Mouse (Mus musculus) heart, embryonic 12.5 days (tissue): ENCODE measurements around the gene Scrn3. TPM values are rescaled to one million over a fixed set of nuclear protein-coding genes. Genes with fewer than 3 reads are reported as not detected.

ENCODE experiments used
- ATAC-seq: fragments of 200-750 bp; cut with Nextera tagmentation; 2 replicates; pipeline ENCODE4 v1.8.0; 2017; ENCODE audit warnings: moderate TSS enrichment, moderate library complexity; ENCODE audit not compliant: insufficient number of reproducible peaks, low FRiP score
- H3K27ac ChIP-seq: fragments of 300-500 bp; sonication (generic); 2 replicates; pipeline ENCODE4 v1.5.1; 2016; ENCODE audit warnings: mild to moderate bottlenecking, moderate library complexity; ENCODE audit not compliant: poor library complexity, severe bottlenecking
- H3K27me3 ChIP-seq: fragments of 300-500 bp; sonication (generic); replicated peaks from 2 replicates; pipeline ENCODE4 v1.6.1; 2016; ENCODE audit warnings: mild to moderate bottlenecking, moderate library complexity
- H3K36me3 ChIP-seq: fragments of 300-500 bp; sonication (generic); 2 replicates; pipeline ENCODE4 v1.6.1; 2016; ENCODE audit warnings: mild to moderate bottlenecking, moderate library complexity
- H3K4me1 ChIP-seq: fragments of 300-500 bp; sonication (generic); replicated peaks from 2 replicates; pipeline ENCODE4 v1.6.1; 2016; ENCODE audit warnings: mild to moderate bottlenecking
- H3K4me2 ChIP-seq: fragments of 300-500 bp; sonication (generic); 2 replicates; pipeline ENCODE4 v1.6.1; 2016; ENCODE audit warnings: mild to moderate bottlenecking, moderate library complexity
- H3K4me3 ChIP-seq: fragments of 300-500 bp; sonication (generic); 2 replicates; pipeline ENCODE4 v1.5.1; 2016; ENCODE audit warnings: mild to moderate bottlenecking
- H3K9ac ChIP-seq: fragments of 300-500 bp; sonication (generic); 2 replicates; pipeline ENCODE4 v1.6.1; 2016; ENCODE audit warnings: mild to moderate bottlenecking, moderate library complexity
- H3K9me3 ChIP-seq: fragments of 300-500 bp; sonication (generic); replicated peaks from 2 replicates; pipeline ENCODE4 v1.6.1; 2016; ENCODE audit warnings: mild to moderate bottlenecking, moderate library complexity
- WGBS: fragments of 180-500 bp; shearing (Covaris S2); methylation state at CpG from one replicate; pipeline ENCODE4 v1.1.7; 2016; 5-methylcytosine and 5-hydroxymethylcytosine counted together
- polyA plus RNA-seq: library from polyadenylated mRNA; unstranded; fragments of >200 nt; fragmentation: Nextera tagmentation; extraction: Ambion mirVana; gene quantifications from 2 replicates; pipeline ENCODE4 v1.2.1, GENCODE M21; 2016

Scrn3 gene
- polyA plus RNA-seq, 1 experiment from 2014 or later: 14.9 TPM

DNA sequence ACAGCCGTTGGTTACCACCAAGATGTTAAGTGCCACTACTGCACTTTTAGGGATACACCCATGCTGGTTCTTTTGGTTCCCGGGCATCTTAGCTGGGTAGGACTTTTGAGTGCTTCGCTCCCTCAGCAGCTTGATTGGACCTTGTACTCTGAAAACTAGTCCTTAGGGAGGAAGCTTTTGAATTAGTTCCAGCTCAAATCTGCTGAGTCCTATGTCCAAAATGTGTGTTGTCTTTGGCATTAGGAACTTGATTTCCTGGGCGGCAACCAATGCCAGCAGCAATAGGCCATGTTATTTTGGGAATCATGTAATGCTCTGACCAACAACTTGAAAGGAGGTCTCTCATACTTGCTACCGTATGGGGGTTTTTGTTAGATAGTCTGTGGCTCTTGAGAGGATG, 13.5 kb downstream of the Scrn3 start:
- Histone ChIP-seq H3K4me2 (no peak overlapping the region), H3K9ac (no peak overlapping the region), H3K4me3 (no peak overlapping the region), H3K27me3 (no peaks in the 10 kb centered on the region), H3K4me1 (no peaks in the 10 kb centered on the region), H3K27ac (no peak overlapping the region), H3K36me3 (peaks cover 7% of the 10 kb centered on the region; the same call in 1 of the 2 replicates), H3K9me3 (no peaks in the 10 kb centered on the region)
- no peak for ATAC-seq
- 84% methylated on average over 5 of the region's 5 CpGs for WGBS

DNA sequence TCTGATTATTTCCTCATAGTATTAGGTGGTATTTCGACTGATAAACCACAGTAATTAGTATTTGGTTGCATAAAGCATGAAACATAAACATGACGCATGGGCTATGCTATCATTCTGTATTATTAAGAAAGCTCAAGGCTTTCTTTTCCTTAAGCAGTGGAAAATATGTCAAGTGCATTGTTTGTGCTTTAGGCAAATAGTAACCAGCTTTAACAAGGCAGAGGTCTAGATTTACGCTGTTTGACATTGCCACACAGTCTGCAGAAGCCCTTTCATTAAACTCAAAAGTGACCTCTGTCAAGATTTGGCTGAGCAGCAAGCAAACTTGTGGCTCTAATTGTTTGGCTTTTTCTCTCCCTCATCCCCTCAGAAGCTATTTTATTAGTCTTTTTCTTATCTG, 23.5 kb downstream of the Scrn3 start:
- H3K9ac ChIP-seq: no peak overlapping the region
- no peak overlapping the region for H3K4me3 ChIP-seq
- H3K27ac ChIP-seq: no peak overlapping the region
- 86% methylated on average over 3 of the region's 3 CpGs for WGBS
- no peak for ATAC-seq
- no peaks in the 10 kb centered on the region for H3K4me1 ChIP-seq
- H3K36me3 ChIP-seq: peaks cover 4% of the 10 kb centered on the region; the same call in 1 of the 2 replicates
- H3K4me2 ChIP-seq: no peak overlapping the region
- no peaks in the 10 kb centered on the region for H3K27me3 ChIP-seq
- no peaks in the 10 kb centered on the region for H3K9me3 ChIP-seq

DNA sequence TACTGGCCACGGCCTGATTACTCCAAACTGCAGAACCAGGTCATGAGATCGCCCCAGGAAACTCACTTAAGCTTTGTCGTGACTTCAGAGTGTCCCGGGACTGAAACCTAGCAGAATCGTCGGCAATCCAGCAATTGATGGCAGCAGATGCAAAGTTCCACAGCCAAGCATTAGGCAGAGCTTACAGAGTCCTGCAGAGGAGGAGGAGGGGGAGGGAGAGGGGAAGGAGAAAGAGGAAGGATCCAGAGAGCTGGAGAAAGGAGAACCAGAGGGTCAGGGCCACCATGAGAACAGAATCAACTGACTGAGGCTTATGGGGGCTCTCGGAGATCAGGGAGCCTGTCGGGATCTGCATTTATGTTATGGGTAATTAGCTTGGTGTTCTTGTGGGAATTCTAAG, 26.0 kb downstream of the Scrn3 start:
- Histone ChIP-seq H3K4me2 (no peak overlapping the region), H3K9me3 (no peaks in the 10 kb centered on the region), H3K4me3 (no peak overlapping the region), H3K4me1 (no peaks in the 10 kb centered on the region), H3K36me3 (peaks cover 4% of the 10 kb centered on the region; the same call in 1 of the 2 replicates), H3K9ac (no peak overlapping the region), H3K27me3 (no peaks in the 10 kb centered on the region), H3K27ac (no peak overlapping the region)
- WGBS: 67% methylated on average over 8 of the region's 8 CpGs
- no peak for ATAC-seq

DNA sequence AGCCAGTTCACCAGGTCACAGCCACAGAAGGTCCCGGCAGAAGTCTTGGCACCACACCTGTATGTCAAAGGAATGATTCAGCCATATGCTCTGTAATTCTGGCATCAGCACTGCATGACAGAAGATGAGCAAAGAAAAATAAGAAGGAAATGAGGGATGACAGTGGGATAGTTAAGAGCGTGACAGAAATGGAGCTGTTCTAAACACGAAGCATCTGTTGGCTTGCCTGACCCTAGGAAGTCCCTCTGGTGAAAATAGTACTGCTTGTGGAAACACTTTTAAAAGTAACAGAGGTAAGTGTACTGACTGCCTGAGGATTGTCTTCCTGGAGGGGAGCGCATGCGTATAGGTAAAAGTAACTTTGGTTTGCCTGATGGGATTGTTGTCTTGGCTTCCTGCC, 31.3 kb downstream of the Scrn3 start:
- Histone ChIP-seq H3K4me3 (no peak overlapping the region), H3K27ac (no peak overlapping the region), H3K36me3 (no peaks in the 10 kb centered on the region), H3K9me3 (no peaks in the 10 kb centered on the region), H3K9ac (no peak overlapping the region), H3K4me1 (no peaks in the 10 kb centered on the region), H3K4me2 (no peak overlapping the region), H3K27me3 (no peaks in the 10 kb centered on the region)
- no peak for ATAC-seq
- WGBS: 80% methylated on average over 5 of the region's 5 CpGs

DNA sequence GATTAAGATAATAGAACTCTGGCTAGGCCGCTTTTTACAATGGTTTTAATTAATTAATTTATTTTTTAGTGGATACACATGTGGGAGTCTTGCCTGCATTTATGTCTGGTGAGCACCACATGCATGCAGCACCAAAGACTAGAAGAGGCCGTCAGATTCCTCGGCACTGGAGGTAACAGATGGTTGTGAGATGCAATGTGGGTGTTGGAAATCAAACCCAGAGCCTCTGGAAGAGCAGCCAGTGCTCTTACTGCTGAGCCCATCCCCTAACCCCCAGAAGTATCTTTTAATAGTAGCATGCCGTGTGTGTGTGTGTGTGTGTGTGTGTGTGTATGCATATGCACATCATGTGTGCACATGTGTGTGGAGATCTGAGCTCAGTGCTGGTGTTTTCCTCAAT, 32.8 kb downstream of the Scrn3 start:
- H3K9me3 ChIP-seq: no peaks in the 10 kb centered on the region
- 84% methylated on average over 4 of the region's 4 CpGs for WGBS
- H3K4me1 ChIP-seq: no peaks in the 10 kb centered on the region
- no peak overlapping the region for H3K9ac ChIP-seq
- no peak overlapping the region for H3K4me2 ChIP-seq
- no peak overlapping the region for H3K27ac ChIP-seq
- H3K27me3 ChIP-seq: no peaks in the 10 kb centered on the region
- ATAC-seq: no peak
- H3K36me3 ChIP-seq: no peaks in the 10 kb centered on the region
- no peak overlapping the region for H3K4me3 ChIP-seq

DNA sequence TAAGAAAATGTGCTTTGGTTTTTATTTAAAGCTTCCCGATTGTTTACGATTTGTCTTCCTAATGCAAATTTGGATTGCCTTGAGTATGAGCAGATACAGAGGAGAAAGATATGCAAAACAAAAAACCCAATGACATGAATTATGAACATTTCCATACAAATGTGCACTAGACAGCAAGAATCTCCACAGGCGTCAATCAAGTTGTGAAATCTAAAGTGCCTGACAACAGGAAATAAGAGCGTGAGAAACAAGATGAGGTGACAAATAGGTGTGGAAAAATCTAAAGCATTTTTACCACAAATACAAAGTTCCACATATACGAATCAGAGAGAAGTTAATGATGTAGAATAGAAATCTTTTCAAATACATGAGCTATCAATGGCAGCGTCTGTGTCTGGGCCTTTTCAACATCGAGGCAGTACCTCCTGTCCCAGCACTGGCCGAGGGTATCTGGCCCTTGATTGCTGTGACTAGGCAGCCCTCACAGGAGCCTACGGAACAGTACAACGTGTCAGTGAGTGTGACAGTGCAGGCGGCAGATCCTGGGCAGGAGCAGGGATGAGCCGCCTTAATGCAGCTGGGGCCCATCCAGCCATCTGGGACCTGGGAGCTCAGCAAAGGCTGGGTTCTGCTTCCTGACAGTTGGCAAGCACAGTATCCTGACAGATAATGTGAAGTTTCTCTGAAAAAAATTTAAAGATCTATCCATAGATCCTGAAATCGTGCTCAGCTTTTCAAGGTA, 34.1 kb downstream of the Scrn3 start:
- H3K4me3 ChIP-seq: no peak overlapping the region
- H3K4me2 ChIP-seq: no peak overlapping the region
- ATAC-seq: no peak
- H3K4me1 ChIP-seq: 0 out of 2 replicates have a peak, but pooled peaks cover 1% of the 10 kb centered on the region
- 50% methylated on average over 13 of the region's 13 CpGs for WGBS
- H3K27ac ChIP-seq: no peak overlapping the region
- no peaks in the 10 kb centered on the region for H3K27me3 ChIP-seq
- no peaks in the 10 kb centered on the region for H3K36me3 ChIP-seq
- H3K9ac ChIP-seq: no peak overlapping the region
- no peaks in the 10 kb centered on the region for H3K9me3 ChIP-seq

DNA sequence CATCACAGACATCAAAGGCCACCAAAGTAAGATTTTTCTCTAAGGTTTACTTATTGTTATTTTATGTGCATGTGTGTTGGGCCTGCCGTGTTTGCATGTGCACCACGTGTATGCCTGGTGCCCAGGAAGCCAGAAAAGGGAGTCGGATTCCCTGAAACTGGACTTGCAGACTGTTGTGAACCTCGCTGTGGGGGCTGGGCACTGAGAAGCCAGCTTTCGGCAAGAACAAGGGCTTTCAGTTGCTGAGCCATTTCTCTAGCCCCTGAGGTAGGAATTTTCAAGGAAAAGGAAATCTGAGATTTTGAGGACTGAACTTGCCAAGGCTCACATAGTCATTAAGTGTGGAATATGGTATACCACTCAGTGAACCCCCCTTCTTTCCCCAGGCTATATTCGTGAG, 34.7 kb downstream of the Scrn3 start:
- H3K36me3 ChIP-seq: no peaks in the 10 kb centered on the region
- no peak overlapping the region for H3K27ac ChIP-seq
- no peak overlapping the region for H3K9ac ChIP-seq
- WGBS: 67% methylated on average over 6 of the region's 6 CpGs
- no peak overlapping the region for H3K4me3 ChIP-seq
- H3K4me2 ChIP-seq: no peak overlapping the region
- peaks cover 7% of the 10 kb centered on the region; the same call in 1 of the 2 replicates for H3K4me1 ChIP-seq
- ATAC-seq: no peak
- no peaks in the 10 kb centered on the region for H3K27me3 ChIP-seq
- no peaks in the 10 kb centered on the region for H3K9me3 ChIP-seq

DNA sequence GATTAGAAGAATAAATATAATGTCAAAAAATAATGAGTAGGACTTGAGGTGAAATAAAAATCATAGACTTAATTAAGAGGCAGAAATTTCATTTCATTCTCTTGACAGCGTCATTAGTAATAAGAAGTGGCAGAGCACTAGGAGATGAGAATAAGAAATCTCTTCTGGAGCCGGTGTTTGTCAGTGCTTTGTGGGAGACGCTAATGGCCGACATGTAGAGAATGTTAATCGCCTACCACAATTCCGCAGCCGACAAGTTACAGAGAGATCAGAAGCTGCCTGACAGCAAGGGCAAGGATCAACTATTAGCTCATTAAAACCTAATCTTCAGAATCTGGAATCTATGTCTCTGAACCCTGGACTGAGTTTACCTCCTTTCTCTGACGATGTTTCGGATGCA, 35.4 kb downstream of the Scrn3 start:
- Histone ChIP-seq H3K4me3 (no peak overlapping the region), H3K9me3 (no peaks in the 10 kb centered on the region), H3K27ac (no peak overlapping the region), H3K36me3 (no peaks in the 10 kb centered on the region), H3K4me2 (no peak overlapping the region), H3K27me3 (no peaks in the 10 kb centered on the region), H3K4me1 (peaks cover 9% of the 10 kb centered on the region; the same call in 1 of the 2 replicates), H3K9ac (no peak overlapping the region)
- ATAC-seq: no peak
- WGBS: 67% methylated on average over 9 of the region's 9 CpGs

DNA sequence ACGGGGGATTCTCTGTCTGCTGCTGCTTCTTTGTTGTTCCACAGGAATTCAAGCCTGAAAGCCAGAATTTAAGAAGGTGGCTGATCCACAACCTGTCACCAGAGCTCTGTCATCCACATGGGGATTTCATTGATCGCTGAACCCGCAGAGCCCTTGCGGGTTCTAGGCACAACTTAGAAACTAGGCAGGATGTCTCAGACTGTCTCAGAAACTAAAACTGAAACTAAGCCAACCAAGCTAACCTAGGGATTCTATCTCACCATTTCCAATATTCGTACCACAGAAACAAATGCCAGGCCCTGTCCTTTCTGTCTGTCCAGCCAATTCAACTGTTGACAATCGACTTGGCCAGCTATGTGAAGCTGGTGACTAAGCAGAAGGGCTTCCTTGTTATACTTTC, 35.8 kb downstream of the Scrn3 start:
- Histone ChIP-seq H3K9ac (no peak overlapping the region), H3K27ac (no peak overlapping the region), H3K4me2 (no peak overlapping the region), H3K4me3 (no peak overlapping the region), H3K36me3 (no peaks in the 10 kb centered on the region), H3K27me3 (no peaks in the 10 kb centered on the region), H3K4me1 (peaks cover 9% of the 10 kb centered on the region; the same call in 1 of the 2 replicates), H3K9me3 (no peaks in the 10 kb centered on the region)
- ATAC-seq: no peak
- WGBS: 89% methylated on average over 6 of the region's 6 CpGs

DNA sequence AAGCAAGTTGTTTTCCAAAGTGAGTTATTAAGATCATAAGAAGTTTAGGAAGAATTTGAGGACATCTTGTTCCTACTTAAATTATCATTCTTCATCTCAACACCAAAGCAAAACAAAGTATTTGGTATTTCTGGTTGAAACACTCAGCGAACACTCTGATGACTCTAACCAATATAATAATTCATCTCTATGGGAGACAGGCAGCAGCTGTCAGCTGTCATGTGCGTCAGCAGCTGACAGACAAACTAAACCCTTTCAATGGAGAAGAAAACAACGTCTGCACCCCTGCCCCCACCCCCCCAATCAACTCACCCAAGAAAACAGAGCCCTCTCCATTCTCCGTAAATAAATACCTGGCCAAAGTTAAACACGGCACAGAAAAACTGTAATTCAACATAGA, 39.1 kb downstream of the Scrn3 start:
- H3K4me2 ChIP-seq: peak overlapping the region; percentile 54

DNA sequence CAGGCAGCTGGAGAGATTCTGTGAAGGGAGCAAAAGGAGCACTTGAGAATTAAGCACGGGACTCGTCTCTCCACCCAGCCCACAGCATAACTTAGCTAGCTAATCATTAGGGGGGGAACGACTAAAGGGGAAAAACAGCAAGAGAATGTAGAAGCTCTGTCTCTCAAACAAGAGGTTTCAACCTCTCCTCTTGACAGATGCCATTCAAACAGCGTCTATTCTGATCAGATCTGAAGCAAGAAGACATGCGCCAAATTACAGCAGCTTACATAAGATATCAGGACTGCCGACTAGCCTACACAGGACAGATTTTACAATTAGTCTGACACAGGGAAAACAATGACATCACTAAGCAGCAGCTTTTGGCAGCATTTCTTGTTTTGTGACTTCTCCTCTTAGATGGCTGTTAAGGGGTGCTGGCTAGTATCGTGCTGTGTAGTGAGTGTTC, 39.5 kb downstream of the Scrn3 start:
- 0 out of 2 replicates have a peak overlapping the region, but pooled peaks have one; percentile 11 for H3K4me3 ChIP-seq
- WGBS: 31% methylated on average over 7 of the region's 7 CpGs
- peak; percentile 25; the same call in 1 of the 2 replicates for ATAC-seq

More for the DNA sequence above, 39.1 kb downstream of the Scrn3 start:
- no peak for ATAC-seq
- H3K4me1 ChIP-seq: peaks cover 9% of the 10 kb centered on the region; the same call in 1 of the 2 replicates
- no peak overlapping the region for H3K9ac ChIP-seq
- 0 out of 2 replicates have a peak overlapping the region, but pooled peaks have one; percentile 11 for H3K4me3 ChIP-seq
- no peak overlapping the region for H3K27ac ChIP-seq
- no peaks in the 10 kb centered on the region for H3K27me3 ChIP-seq
- H3K9me3 ChIP-seq: no peaks in the 10 kb centered on the region
- WGBS: 50% methylated on average over 5 of the region's 5 CpGs
- no peaks in the 10 kb centered on the region for H3K36me3 ChIP-seq

More for the DNA sequence above, 39.5 kb downstream of the Scrn3 start:
- Histone ChIP-seq H3K4me1 (peaks cover 9% of the 10 kb centered on the region; the same call in 1 of the 2 replicates), H3K4me2 (peak overlapping the region; percentile 54), H3K36me3 (no peaks in the 10 kb centered on the region), H3K27me3 (no peaks in the 10 kb centered on the region), H3K27ac (no peak overlapping the region), H3K9me3 (no peaks in the 10 kb centered on the region), H3K9ac (no peak overlapping the region)
